Mouse (Mus musculus): ENCODE measurements at regions not wholly inside any gene's neighbourhood (a gene's known extent, or its start where the extent isn't known, plus 50 kb on each side); places are given as distances from the start of the nearest gene placed in this dataset.

GRCm38 (mm10) chr2:137784091-137784490, 472.3 kb upstream of the Btbd3 start:
- TF ChIP-seq POLR2A (IDR thresholded peaks at IDR 0.05; ENCODE audit: borderline replicate concordance, insufficient read depth, low read length) (no peak), CTCF (IDR thresholded peaks at IDR 0.05; ENCODE audit: borderline replicate concordance, insufficient read depth, low read depth, low read length) (no peak)

Measured in cerebellum, adult 2 months (tissue).